Mouse (Mus musculus): Measurements from ENCODE around the gene Lrrc56. TPM values are rescaled to one million over a fixed set of nuclear protein-coding genes. Genes with fewer than 3 reads are reported as not detected.
A peak's percentile ranks its signal among the peaks of the same experiment; 100 is the strongest.

The Lrrc56 gene
- polyA plus RNA-seq, 1 experiment = 7.4 TPM

DNA sequence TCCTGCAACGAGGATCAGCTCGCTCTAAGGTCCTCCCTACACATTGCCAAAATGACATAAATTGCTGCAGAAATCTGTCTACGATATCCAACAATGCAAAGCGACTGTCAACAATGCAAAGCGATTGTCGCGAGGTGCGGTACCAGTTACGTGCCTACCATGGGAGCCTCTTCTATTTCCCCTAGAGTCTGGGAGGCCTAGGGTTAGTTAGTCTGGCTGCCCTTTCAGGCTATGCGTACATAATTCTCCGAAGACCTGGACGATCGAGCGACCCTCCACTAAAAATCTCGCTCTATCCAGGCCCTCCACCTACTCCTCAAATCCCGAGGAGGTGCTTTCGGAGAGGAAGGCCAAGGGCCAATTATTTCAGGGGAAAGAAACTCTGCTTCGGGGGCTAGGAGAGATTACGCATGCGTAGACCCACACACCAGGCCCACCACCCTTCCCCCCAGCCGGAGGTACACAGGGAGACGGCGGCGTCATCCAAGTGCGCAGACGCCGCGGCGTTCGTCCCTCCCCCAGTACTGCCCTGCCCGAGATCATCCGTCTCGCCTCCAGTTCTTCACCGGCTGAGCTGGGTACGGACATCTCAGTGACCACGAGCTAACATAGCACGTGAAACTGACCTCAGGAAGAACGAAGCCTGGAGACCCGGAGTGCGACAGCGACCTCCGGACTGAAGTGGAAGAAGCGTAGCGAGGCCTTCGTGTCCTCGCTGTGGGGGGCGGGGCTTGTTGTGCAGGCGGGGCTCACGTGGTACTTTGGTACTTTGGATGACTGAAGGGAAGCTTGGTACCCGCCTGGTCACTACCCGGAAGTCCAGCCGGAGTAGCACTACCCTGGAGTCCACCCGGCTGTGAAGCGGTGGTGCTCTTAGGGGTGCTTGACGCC is 21.6 kb upstream of the Lrrc56 start, which contains the start of gene Rnh1:
Gene Rnh1, minus strand, starts transcription at position 742 of the 891 bp plus-strand sequence.
- Histone ChIP-seq H3K4me1 (replicated peaks; ENCODE audit: control insufficient read depth, insufficient read depth, low read length) (peaks cover 22% of the 10 kb centered on the region), H3K4me3 (ENCODE audit: control insufficient read depth, insufficient read depth, low read length) (peak within 1 kb of the TSS; percentile 67), H3K27me3 (ENCODE audit: control insufficient read depth, insufficient read depth, low read length) (no peaks in the 10 kb centered on the region), H3K36me3 (ENCODE audit: control insufficient read depth, insufficient read depth, low read length) (no peaks in the 10 kb centered on the region), H3K27ac (ENCODE audit: control insufficient read depth, insufficient read depth, low read length) (peak within 1 kb of the TSS; percentile 75)
- WGBS = 2% methylated on average over 55 of the region's 55 CpGs
- peak; percentile 67 for TF ChIP-seq POLR2A (IDR thresholded peaks at IDR 0.05; ENCODE audit: control insufficient read depth, extremely low read depth, insufficient read depth, low read length, poor library complexity)
- peak; percentile 60; the same call in 1 of the 2 replicates for TF ChIP-seq CTCF (IDR thresholded peaks at IDR 0.05; ENCODE audit: borderline replicate concordance, control insufficient read depth, extremely low read depth, insufficient read depth, low read length, poor library complexity)
- DNase-seq = peak; percentile 92

DNA sequence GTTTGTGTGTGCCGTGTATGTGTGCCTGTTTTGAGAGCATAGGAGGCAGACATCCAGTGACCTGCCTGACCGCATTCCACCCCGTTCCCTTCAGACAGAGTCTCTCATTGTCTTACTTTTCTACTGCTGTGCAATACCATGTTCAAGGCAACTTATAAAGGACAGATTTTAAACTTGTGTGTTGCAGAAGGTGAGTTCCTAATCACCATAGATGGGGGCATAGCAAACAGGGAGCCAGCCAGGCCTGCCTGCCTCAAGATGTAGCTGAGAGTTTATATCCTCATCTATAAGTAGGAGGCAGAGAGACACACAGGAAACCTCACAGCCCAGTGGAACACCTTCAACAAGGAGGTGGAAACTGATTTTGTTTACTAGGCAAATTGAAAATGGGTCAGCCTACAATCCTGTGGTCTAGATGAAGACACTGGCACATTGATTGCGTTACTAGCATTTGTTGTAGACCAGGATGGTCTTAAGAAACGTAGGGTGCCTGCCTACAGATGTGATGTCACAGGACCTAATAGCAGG is 20.6 kb upstream of the Lrrc56 start:
- Histone ChIP-seq H3K4me1 (replicated peaks; ENCODE audit: control insufficient read depth, insufficient read depth, low read length) (peaks cover 15% of the 10 kb centered on the region), H3K27me3 (ENCODE audit: control insufficient read depth, insufficient read depth, low read length) (no peaks in the 10 kb centered on the region), H3K4me3 (ENCODE audit: control insufficient read depth, insufficient read depth, low read length) (peak overlapping the region; percentile 67; the same call in 1 of the 2 replicates), H3K36me3 (ENCODE audit: control insufficient read depth, insufficient read depth, low read length) (no peaks in the 10 kb centered on the region), H3K27ac (ENCODE audit: control insufficient read depth, insufficient read depth, low read length) (peak overlapping the region; percentile 45)
- TF ChIP-seq POLR2A (IDR thresholded peaks at IDR 0.05; ENCODE audit: control insufficient read depth, extremely low read depth, insufficient read depth, low read length, poor library complexity) (no peak), CTCF (IDR thresholded peaks at IDR 0.05; ENCODE audit: borderline replicate concordance, control insufficient read depth, extremely low read depth, insufficient read depth, low read length, poor library complexity) (no peak)
- WGBS = 78% methylated on average over 5 of the region's 5 CpGs
- no peak for DNase-seq

DNA sequence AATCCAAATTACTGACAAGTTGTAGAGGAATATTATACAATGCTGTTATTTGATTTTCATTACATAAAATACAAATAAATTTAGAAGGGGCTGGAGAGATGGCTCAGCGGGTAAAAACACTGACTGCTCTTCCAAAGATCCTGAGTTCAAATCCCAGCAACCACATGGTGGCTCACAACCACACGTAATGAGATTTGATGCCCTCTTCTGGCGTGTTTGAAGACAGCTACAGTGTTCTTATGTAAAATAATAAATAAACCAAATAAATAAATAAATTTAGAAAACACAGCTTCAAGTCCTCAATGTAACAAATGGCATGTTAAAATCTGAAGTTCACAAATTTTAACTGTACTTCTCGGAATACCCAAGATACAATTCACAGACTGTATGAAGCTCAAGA is 18.9 kb upstream of the Lrrc56 start:
- DNase-seq = no peak
- H3K36me3 ChIP-seq (ENCODE audit: control insufficient read depth, insufficient read depth, low read length) = no peaks in the 10 kb centered on the region
- H3K27me3 ChIP-seq (ENCODE audit: control insufficient read depth, insufficient read depth, low read length) = no peaks in the 10 kb centered on the region
- peaks cover 8% of the 10 kb centered on the region; the same call in 1 of the 2 replicates for H3K4me1 ChIP-seq (replicated peaks; ENCODE audit: control insufficient read depth, insufficient read depth, low read length)
- 95% methylated on average over 4 of the region's 4 CpGs for WGBS
- no peak for TF ChIP-seq CTCF (IDR thresholded peaks at IDR 0.05; ENCODE audit: borderline replicate concordance, control insufficient read depth, extremely low read depth, insufficient read depth, low read length, poor library complexity)
- TF ChIP-seq POLR2A (IDR thresholded peaks at IDR 0.05; ENCODE audit: control insufficient read depth, extremely low read depth, insufficient read depth, low read length, poor library complexity) = no peak
- no peak overlapping the region for H3K4me3 ChIP-seq (ENCODE audit: control insufficient read depth, insufficient read depth, low read length)
- H3K27ac ChIP-seq (ENCODE audit: control insufficient read depth, insufficient read depth, low read length) = no peak overlapping the region

DNA sequence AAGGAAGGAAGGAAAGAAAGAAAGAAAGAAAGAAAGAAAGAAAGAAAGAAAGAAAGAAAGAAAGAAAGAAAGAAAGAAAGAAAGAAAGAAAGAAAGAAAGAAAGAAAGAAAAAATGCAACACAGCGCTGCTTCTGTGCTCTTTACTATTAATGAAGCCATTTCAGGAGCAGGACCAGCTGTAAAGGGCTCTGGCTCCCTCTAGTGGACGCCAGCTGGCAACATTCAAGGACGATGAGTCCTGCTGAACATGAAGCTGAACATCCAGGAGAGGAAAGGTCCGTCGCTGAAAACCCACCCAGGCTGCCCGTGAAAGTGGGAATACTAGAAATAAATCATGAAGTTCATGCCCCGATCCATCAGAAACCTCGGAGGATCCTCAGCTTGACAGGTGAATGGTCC is 17.8 kb upstream of the Lrrc56 start:
- TF ChIP-seq POLR2A (IDR thresholded peaks at IDR 0.05; ENCODE audit: control insufficient read depth, extremely low read depth, insufficient read depth, low read length, poor library complexity) = no peak
- TF ChIP-seq CTCF (IDR thresholded peaks at IDR 0.05; ENCODE audit: borderline replicate concordance, control insufficient read depth, extremely low read depth, insufficient read depth, low read length, poor library complexity) = peak; percentile 73; the same call in 1 of the 2 replicates
- H3K36me3 ChIP-seq (ENCODE audit: control insufficient read depth, insufficient read depth, low read length) = no peaks in the 10 kb centered on the region
- peaks cover 8% of the 10 kb centered on the region; the same call in 1 of the 2 replicates for H3K4me1 ChIP-seq (replicated peaks; ENCODE audit: control insufficient read depth, insufficient read depth, low read length)
- no peaks in the 10 kb centered on the region for H3K27me3 ChIP-seq (ENCODE audit: control insufficient read depth, insufficient read depth, low read length)
- H3K4me3 ChIP-seq (ENCODE audit: control insufficient read depth, insufficient read depth, low read length) = no peak overlapping the region
- 2% methylated on average over 8 of the region's 8 CpGs for WGBS
- H3K27ac ChIP-seq (ENCODE audit: control insufficient read depth, insufficient read depth, low read length) = no peak overlapping the region
- peak; percentile 84 for DNase-seq

DNA sequence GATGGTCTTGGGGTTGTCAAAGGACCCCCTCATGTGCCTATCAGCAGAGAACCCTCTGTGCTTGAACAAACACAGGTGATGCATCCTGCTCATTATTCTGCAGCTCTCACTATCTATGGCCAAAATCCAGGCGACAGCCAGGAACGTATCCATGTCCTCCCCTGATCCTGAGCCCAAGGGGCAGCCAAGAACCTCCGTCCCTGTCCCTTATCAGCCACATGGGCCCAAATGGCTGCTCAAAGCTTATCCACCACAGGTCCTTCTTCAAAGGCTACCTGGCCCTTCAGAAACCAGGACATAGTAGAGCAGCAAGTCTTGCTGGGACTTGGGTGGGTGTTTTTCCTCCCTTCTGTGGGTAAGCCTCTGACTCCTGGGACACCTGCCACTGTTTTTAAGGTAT is 5.8 kb upstream of the Lrrc56 start:
- DNase-seq = no peak
- TF ChIP-seq POLR2A (IDR thresholded peaks at IDR 0.05; ENCODE audit: control insufficient read depth, extremely low read depth, insufficient read depth, low read length, poor library complexity) = no peak
- TF ChIP-seq CTCF (IDR thresholded peaks at IDR 0.05; ENCODE audit: borderline replicate concordance, control insufficient read depth, extremely low read depth, insufficient read depth, low read length, poor library complexity) = no peak
- Histone ChIP-seq H3K4me3 (ENCODE audit: control insufficient read depth, insufficient read depth, low read length) (no peak overlapping the region), H3K27ac (ENCODE audit: control insufficient read depth, insufficient read depth, low read length) (no peak overlapping the region), H3K27me3 (ENCODE audit: control insufficient read depth, insufficient read depth, low read length) (no peaks in the 10 kb centered on the region), H3K4me1 (replicated peaks; ENCODE audit: control insufficient read depth, insufficient read depth, low read length) (peaks cover 7% of the 10 kb centered on the region), H3K36me3 (ENCODE audit: control insufficient read depth, insufficient read depth, low read length) (peaks cover 15% of the 10 kb centered on the region)
- WGBS = 95% methylated on average over 3 of the region's 3 CpGs

DNA sequence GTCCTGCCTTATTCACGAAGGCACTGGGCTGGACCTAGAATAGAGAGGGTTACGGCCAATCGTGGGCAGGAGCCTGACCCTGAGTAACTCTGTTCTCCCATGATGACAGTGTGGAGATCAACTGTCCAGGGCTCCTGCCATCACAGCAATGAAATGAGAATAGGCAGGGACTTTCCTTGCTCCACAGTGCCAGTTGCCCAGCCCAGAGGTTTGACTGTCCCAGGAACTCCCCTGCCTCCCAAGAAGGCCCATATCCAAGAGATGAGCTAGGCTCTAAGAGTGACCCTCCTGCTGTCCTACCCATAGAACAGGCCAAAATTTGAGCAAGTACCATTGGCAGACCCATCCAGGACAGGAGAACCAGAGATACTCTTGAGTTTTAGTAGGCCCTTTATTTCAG is 5.2 kb upstream of the Lrrc56 start:
- WGBS = 97% methylated on average over 3 of the region's 3 CpGs
- no peaks in the 10 kb centered on the region for H3K27me3 ChIP-seq (ENCODE audit: control insufficient read depth, insufficient read depth, low read length)
- TF ChIP-seq POLR2A (IDR thresholded peaks at IDR 0.05; ENCODE audit: control insufficient read depth, extremely low read depth, insufficient read depth, low read length, poor library complexity) (no peak), CTCF (IDR thresholded peaks at IDR 0.05; ENCODE audit: borderline replicate concordance, control insufficient read depth, extremely low read depth, insufficient read depth, low read length, poor library complexity) (no peak)
- no peak for DNase-seq
- no peak overlapping the region for H3K27ac ChIP-seq (ENCODE audit: control insufficient read depth, insufficient read depth, low read length)
- peaks cover 15% of the 10 kb centered on the region for H3K36me3 ChIP-seq (ENCODE audit: control insufficient read depth, insufficient read depth, low read length)
- no peak overlapping the region for H3K4me3 ChIP-seq (ENCODE audit: control insufficient read depth, insufficient read depth, low read length)
- peaks cover 9% of the 10 kb centered on the region for H3K4me1 ChIP-seq (replicated peaks; ENCODE audit: control insufficient read depth, insufficient read depth, low read length)

All from thymus, adult 2 months (tissue).